Mouse (Mus musculus): ENCODE measurements around the gene Adamtsl1. TPM values are rescaled to one million over a fixed set of nuclear protein-coding genes. Genes with fewer than 3 reads are reported as not detected.

Adamtsl1 gene
- polyA plus RNA-seq, 1 experiment from 2014 or later = 13.2 TPM

- no peak overlapping the region for H3K4me3 ChIP-seq (ENCODE audit: low read depth, low read length)
- 80% methylated on average over 4 of the region's 4 CpGs for WGBS (ENCODE audit: insufficient replicate concordance)
- H3K9ac ChIP-seq (ENCODE audit: low read depth, low read length) = no peak overlapping the region
- H3K4me2 ChIP-seq = no peak overlapping the region
- H3K27me3 ChIP-seq (ENCODE audit: control insufficient read depth, insufficient read depth, low read length) = no peaks in the 10 kb centered on the region
- H3K27ac ChIP-seq (ENCODE audit: low read depth, low read length) = no peak overlapping the region
- ATAC-seq (replicated peaks; ENCODE audit: insufficient number of reproducible peaks, low FRiP score, low TSS enrichment) = no peak
- no peaks in the 10 kb centered on the region for H3K36me3 ChIP-seq (ENCODE audit: control insufficient read depth, insufficient read depth, low read length)
- H3K4me1 ChIP-seq (ENCODE audit: control insufficient read depth, insufficient read depth, low read length) = no peaks in the 10 kb centered on the region
- no peaks in the 10 kb centered on the region for H3K9me3 ChIP-seq (replicated peaks; ENCODE audit: control insufficient read depth, low read length)
Measured at GRCm38 (mm10) chr4:86352121-86352520, 838.1 kb downstream of the Adamtsl1 start.

DNA sequence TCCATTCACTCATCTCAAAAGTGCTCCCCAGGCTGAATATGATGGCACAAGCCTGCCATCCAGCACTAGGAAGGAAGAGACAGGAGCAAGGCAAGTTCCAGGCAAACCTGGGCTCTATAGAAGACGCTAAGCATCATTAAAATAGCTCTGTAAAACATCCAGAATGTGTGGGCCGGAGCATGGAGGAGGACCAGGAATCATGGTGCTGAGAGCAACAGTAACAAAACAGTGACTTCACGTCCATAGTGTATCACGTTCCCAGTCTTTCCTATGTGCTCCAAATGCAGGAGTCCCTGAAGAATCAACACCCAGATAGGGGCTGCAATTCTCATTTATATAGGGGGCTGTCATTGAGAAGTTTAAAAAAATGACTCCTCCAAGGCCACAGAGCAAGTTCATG is 839.6 kb downstream of the Adamtsl1 start:
- no peaks in the 10 kb centered on the region for H3K27me3 ChIP-seq (ENCODE audit: control insufficient read depth, insufficient read depth, low read length)
- no peak overlapping the region for H3K27ac ChIP-seq (ENCODE audit: low read depth, low read length)
- no peak for ATAC-seq (replicated peaks; ENCODE audit: insufficient number of reproducible peaks, low FRiP score, low TSS enrichment)
- H3K4me1 ChIP-seq (ENCODE audit: control insufficient read depth, insufficient read depth, low read length) = no peaks in the 10 kb centered on the region
- H3K9me3 ChIP-seq (replicated peaks; ENCODE audit: control insufficient read depth, low read length) = no peaks in the 10 kb centered on the region
- no peak overlapping the region for H3K9ac ChIP-seq (ENCODE audit: low read depth, low read length)
- 79% methylated on average over 4 of the region's 4 CpGs for whole genome bisulfite sequencing (ENCODE audit: insufficient replicate concordance)
- H3K4me3 ChIP-seq (ENCODE audit: low read depth, low read length) = no peak overlapping the region
- H3K36me3 ChIP-seq (ENCODE audit: control insufficient read depth, insufficient read depth, low read length) = no peaks in the 10 kb centered on the region
- no peak overlapping the region for H3K4me2 ChIP-seq

DNA sequence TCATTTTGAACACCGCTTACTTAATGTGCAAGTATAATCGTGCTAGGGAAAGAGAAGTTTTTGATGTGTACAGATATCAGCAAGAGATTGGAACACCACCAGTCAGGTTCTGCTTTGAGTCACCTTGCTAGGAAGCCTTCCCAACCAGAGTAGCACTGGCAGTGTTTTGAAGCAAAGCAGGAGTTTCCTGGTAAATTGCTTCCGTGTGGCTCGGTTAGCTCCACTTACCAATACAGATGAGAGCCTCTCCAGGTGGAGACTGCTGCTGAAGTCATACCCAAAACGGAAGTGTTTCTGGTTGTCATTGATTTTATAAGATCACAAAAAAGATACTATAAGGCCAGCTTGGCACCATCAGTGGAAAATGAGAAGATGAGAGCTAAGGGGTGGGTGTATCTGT is 845.4 kb downstream of the Adamtsl1 start:
- no peak overlapping the region for H3K27ac ChIP-seq (ENCODE audit: low read depth, low read length)
- H3K4me1 ChIP-seq (ENCODE audit: control insufficient read depth, insufficient read depth, low read length) = no peaks in the 10 kb centered on the region
- H3K36me3 ChIP-seq (ENCODE audit: control insufficient read depth, insufficient read depth, low read length) = no peaks in the 10 kb centered on the region
- no peaks in the 10 kb centered on the region for H3K9me3 ChIP-seq (replicated peaks; ENCODE audit: control insufficient read depth, low read length)
- WGBS (ENCODE audit: insufficient replicate concordance) = 83% methylated on average over 5 of the region's 5 CpGs
- no peak overlapping the region for H3K9ac ChIP-seq (ENCODE audit: low read depth, low read length)
- no peak overlapping the region for H3K4me3 ChIP-seq (ENCODE audit: low read depth, low read length)
- H3K4me2 ChIP-seq = no peak overlapping the region
- no peaks in the 10 kb centered on the region for H3K27me3 ChIP-seq (ENCODE audit: control insufficient read depth, insufficient read depth, low read length)
- no peak for ATAC-seq (replicated peaks; ENCODE audit: insufficient number of reproducible peaks, low FRiP score, low TSS enrichment)

DNA sequence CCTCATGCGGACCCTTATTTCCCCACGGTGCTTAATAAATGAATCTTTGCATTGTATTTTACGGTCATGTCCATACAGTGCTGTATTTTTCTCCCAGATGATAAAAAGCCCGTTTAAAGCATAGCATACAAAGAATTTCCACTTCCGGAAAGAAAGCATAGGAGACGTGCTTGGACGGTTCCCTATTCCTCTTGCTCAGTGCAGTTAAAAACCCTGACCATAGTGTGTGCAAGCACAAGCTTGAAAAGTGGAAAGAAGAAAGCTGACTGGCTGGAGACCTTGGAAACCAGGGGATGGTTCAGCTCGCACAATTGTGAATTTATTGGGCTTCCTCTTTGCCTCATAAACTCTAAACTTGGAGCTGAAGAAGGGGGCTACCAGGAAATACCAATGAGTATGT is 855.1 kb downstream of the Adamtsl1 start:
- H3K4me3 ChIP-seq (ENCODE audit: low read depth, low read length) = no peak overlapping the region
- H3K36me3 ChIP-seq (ENCODE audit: control insufficient read depth, insufficient read depth, low read length) = no peaks in the 10 kb centered on the region
- H3K9ac ChIP-seq (ENCODE audit: low read depth, low read length) = no peak overlapping the region
- no peak for ATAC-seq (replicated peaks; ENCODE audit: insufficient number of reproducible peaks, low FRiP score, low TSS enrichment)
- 79% methylated on average over 8 of the region's 8 CpGs for WGBS (ENCODE audit: insufficient replicate concordance)
- H3K27ac ChIP-seq (ENCODE audit: low read depth, low read length) = no peak overlapping the region
- H3K4me2 ChIP-seq = no peak overlapping the region
- no peaks in the 10 kb centered on the region for H3K9me3 ChIP-seq (replicated peaks; ENCODE audit: control insufficient read depth, low read length)
- H3K27me3 ChIP-seq (ENCODE audit: control insufficient read depth, insufficient read depth, low read length) = no peaks in the 10 kb centered on the region
- H3K4me1 ChIP-seq (ENCODE audit: control insufficient read depth, insufficient read depth, low read length) = peaks cover 7% of the 10 kb centered on the region; the same call in 1 of the 2 replicates

DNA sequence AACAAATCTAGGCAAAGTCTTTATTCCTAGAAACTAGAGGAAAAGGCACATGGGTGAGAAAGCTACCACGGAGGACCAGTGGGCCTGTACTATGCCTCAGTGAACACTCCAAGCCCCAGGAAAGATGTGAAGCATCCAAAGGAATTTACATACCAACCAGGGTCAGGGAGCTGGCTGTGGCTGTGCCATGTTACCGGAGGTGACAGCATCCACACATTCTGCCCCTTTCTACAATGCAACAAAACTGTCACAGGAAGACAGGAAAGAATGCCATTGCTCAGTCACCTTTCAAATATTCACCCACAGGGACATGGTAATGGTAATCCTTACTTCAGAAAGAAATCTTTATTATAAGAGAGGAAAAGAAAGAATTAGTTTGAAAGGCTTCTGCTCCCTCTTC is 859.2 kb downstream of the Adamtsl1 start:
- peaks cover 7% of the 10 kb centered on the region; the same call in 1 of the 2 replicates for H3K4me1 ChIP-seq (ENCODE audit: control insufficient read depth, insufficient read depth, low read length)
- H3K4me3 ChIP-seq (ENCODE audit: low read depth, low read length) = no peak overlapping the region
- no peak overlapping the region for H3K27ac ChIP-seq (ENCODE audit: low read depth, low read length)
- ATAC-seq (replicated peaks; ENCODE audit: insufficient number of reproducible peaks, low FRiP score, low TSS enrichment) = no peak
- no peak overlapping the region for H3K4me2 ChIP-seq
- H3K27me3 ChIP-seq (ENCODE audit: control insufficient read depth, insufficient read depth, low read length) = no peaks in the 10 kb centered on the region
- no peaks in the 10 kb centered on the region for H3K36me3 ChIP-seq (ENCODE audit: control insufficient read depth, insufficient read depth, low read length)
- H3K9me3 ChIP-seq (replicated peaks; ENCODE audit: control insufficient read depth, low read length) = no peaks in the 10 kb centered on the region
- 57% methylated on average over 2 of the region's 2 CpGs for WGBS (ENCODE audit: insufficient replicate concordance)
- H3K9ac ChIP-seq (ENCODE audit: low read depth, low read length) = no peak overlapping the region

GRCm38 (mm10) chr4:86383124-86383523 is 869.2 kb downstream of the Adamtsl1 start:
- H3K4me2 ChIP-seq = no peak overlapping the region
- no peak overlapping the region for H3K4me3 ChIP-seq (ENCODE audit: low read depth, low read length)
- H3K36me3 ChIP-seq (ENCODE audit: control insufficient read depth, insufficient read depth, low read length) = no peaks in the 10 kb centered on the region
- no peaks in the 10 kb centered on the region for H3K9me3 ChIP-seq (replicated peaks; ENCODE audit: control insufficient read depth, low read length)
- no peaks in the 10 kb centered on the region for H3K27me3 ChIP-seq (ENCODE audit: control insufficient read depth, insufficient read depth, low read length)
- H3K27ac ChIP-seq (ENCODE audit: low read depth, low read length) = no peak overlapping the region
- 63% methylated on average over 2 of the region's 2 CpGs for WGBS (ENCODE audit: insufficient replicate concordance)
- ATAC-seq (replicated peaks; ENCODE audit: insufficient number of reproducible peaks, low FRiP score, low TSS enrichment) = no peak
- H3K9ac ChIP-seq (ENCODE audit: low read depth, low read length) = no peak overlapping the region
- H3K4me1 ChIP-seq (ENCODE audit: control insufficient read depth, insufficient read depth, low read length) = no peaks in the 10 kb centered on the region

DNA sequence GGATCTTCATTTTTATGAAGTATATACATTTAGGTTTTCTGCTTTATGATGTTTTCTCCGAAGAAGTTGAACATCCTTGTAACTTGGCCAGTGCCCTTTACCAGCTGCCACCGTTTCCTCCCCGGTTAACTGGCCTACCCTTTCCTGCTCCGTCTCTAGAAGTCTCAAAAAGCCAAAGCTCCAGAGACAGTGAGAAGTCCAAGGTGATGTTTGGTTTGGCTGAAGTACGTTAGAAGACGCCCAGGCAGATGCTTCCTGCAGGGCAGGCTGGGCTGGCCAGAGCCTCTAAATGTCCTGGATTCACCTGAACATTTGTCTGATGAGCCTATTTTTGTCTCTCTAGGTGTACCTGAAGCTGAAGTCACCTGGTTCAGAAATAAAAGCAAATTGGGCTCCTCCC is 871.1 kb downstream of the Adamtsl1 start:
- Histone ChIP-seq H3K4me1 (ENCODE audit: control insufficient read depth, insufficient read depth, low read length) (no peaks in the 10 kb centered on the region), H3K9ac (ENCODE audit: low read depth, low read length) (no peak overlapping the region), H3K4me3 (ENCODE audit: low read depth, low read length) (no peak overlapping the region), H3K27ac (ENCODE audit: low read depth, low read length) (no peak overlapping the region), H3K9me3 (replicated peaks; ENCODE audit: control insufficient read depth, low read length) (no peaks in the 10 kb centered on the region), H3K27me3 (ENCODE audit: control insufficient read depth, insufficient read depth, low read length) (no peaks in the 10 kb centered on the region), H3K4me2 (no peak overlapping the region), H3K36me3 (ENCODE audit: control insufficient read depth, insufficient read depth, low read length) (no peaks in the 10 kb centered on the region)
- 81% methylated on average over 6 of the region's 6 CpGs for WGBS (ENCODE audit: insufficient replicate concordance)
- no peak for ATAC-seq (replicated peaks; ENCODE audit: insufficient number of reproducible peaks, low FRiP score, low TSS enrichment)

DNA sequence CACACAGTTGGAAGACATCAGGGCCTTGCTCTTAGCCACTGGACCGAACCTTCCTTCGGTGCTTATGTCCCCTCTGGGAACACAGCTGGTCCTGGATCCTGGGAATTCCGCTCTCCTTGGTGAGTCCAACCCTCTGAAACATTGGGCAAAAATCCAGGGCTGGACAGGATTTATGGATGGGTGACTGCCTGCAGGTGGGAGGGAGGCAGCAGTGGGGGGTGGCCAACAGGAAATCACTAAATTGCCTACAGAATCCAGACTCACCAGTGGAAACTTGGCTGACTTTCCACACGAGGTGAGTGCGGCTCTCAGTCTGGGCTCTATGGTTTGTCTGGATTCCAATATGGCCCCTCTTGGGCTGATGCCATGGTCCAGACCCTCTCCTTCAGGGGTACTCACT is 874.5 kb downstream of the Adamtsl1 start:
- Histone ChIP-seq H3K9ac (ENCODE audit: low read depth, low read length) (no peak overlapping the region), H3K4me2 (no peak overlapping the region), H3K27me3 (ENCODE audit: control insufficient read depth, insufficient read depth, low read length) (no peaks in the 10 kb centered on the region), H3K4me1 (ENCODE audit: control insufficient read depth, insufficient read depth, low read length) (no peaks in the 10 kb centered on the region), H3K4me3 (ENCODE audit: low read depth, low read length) (no peak overlapping the region), H3K36me3 (ENCODE audit: control insufficient read depth, insufficient read depth, low read length) (no peaks in the 10 kb centered on the region), H3K27ac (ENCODE audit: low read depth, low read length) (no peak overlapping the region), H3K9me3 (replicated peaks; ENCODE audit: control insufficient read depth, low read length) (no peaks in the 10 kb centered on the region)
- ATAC-seq (replicated peaks; ENCODE audit: insufficient number of reproducible peaks, low FRiP score, low TSS enrichment) = no peak
- WGBS (ENCODE audit: insufficient replicate concordance) = 82% methylated on average over 5 of the region's 5 CpGs

GRCm38 (mm10) chr4:86391176-86391575 is 877.2 kb downstream of the Adamtsl1 start:
- H3K9me3 ChIP-seq (replicated peaks; ENCODE audit: control insufficient read depth, low read length) = no peaks in the 10 kb centered on the region
- no peaks in the 10 kb centered on the region for H3K27me3 ChIP-seq (ENCODE audit: control insufficient read depth, insufficient read depth, low read length)
- H3K9ac ChIP-seq (ENCODE audit: low read depth, low read length) = no peak overlapping the region
- WGBS (ENCODE audit: insufficient replicate concordance) = 32% methylated on average over 3 of the region's 3 CpGs
- peak; percentile 26; the same call in 1 of the 2 replicates for ATAC-seq (replicated peaks; ENCODE audit: insufficient number of reproducible peaks, low FRiP score, low TSS enrichment)
- no peak overlapping the region for H3K4me2 ChIP-seq
- H3K4me3 ChIP-seq (ENCODE audit: low read depth, low read length) = no peak overlapping the region
- H3K27ac ChIP-seq (ENCODE audit: low read depth, low read length) = peak overlapping the region; percentile 62
- no peaks in the 10 kb centered on the region for H3K36me3 ChIP-seq (ENCODE audit: control insufficient read depth, insufficient read depth, low read length)
- no peaks in the 10 kb centered on the region for H3K4me1 ChIP-seq (ENCODE audit: control insufficient read depth, insufficient read depth, low read length)

Data from heart, embryonic 11.5 days (tissue).